Mouse (Mus musculus) cerebellum, postnatal 14 days (tissue): ENCODE data around the gene Aif1l.

ENCODE experiments used
- DNase-seq, 2 experiments: peaks; one replicate each; pipeline ENCODE4 v3.0.0; 2021; ENCODE audit warnings: mixed read lengths in 2 of 2

The Aif1l gene

GRCm38 (mm10) chr2:32020229-32020628, 70.3 kb downstream of the Aif1l start:
- DNase-seq, result no peak
